Mouse (Mus musculus): ENCODE results near the gene Otulinl.

DNA sequence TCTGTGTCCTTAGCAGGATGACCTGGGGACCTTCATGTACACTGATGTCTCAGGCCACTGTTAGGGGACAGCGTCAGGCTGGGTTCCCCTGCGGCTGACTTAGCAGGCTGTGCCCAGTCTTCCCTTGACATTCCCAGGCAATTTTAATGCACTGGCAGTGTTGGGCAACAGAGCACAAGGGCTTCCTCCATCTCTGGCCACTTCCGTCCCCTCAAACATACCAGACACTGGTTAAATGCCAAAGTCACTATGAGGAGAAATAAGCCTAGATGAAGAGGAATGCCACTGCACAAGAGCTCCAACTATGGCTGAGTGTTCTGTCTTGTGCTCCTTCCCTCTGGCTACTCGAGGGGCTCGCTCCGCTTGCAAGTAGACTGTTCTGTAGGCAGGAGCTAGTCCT, 8.2 kb downstream of the Otulinl start:
- TF ChIP-seq CTCF (conservative IDR thresholded peaks at IDR 0.05; ENCODE audit: low read length) (no peak), NANOG (IDR thresholded peaks at IDR 0.05; ENCODE audit: borderline replicate concordance, low read length) (no peak), POU5F1 (IDR thresholded peaks at IDR 0.05; ENCODE audit: borderline replicate concordance, low read length) (no peak)

All from E14TG2a.4 (cell line).